Mouse (Mus musculus): ENCODE measurements around the gene Ric3. TPM values are rescaled to one million over a fixed set of nuclear protein-coding genes. Genes with fewer than 3 reads are reported as not detected.

Ric3 gene
- under 1 TPM; 0.36 to 0.70 TPM for total RNA-seq (2023)

DNA sequence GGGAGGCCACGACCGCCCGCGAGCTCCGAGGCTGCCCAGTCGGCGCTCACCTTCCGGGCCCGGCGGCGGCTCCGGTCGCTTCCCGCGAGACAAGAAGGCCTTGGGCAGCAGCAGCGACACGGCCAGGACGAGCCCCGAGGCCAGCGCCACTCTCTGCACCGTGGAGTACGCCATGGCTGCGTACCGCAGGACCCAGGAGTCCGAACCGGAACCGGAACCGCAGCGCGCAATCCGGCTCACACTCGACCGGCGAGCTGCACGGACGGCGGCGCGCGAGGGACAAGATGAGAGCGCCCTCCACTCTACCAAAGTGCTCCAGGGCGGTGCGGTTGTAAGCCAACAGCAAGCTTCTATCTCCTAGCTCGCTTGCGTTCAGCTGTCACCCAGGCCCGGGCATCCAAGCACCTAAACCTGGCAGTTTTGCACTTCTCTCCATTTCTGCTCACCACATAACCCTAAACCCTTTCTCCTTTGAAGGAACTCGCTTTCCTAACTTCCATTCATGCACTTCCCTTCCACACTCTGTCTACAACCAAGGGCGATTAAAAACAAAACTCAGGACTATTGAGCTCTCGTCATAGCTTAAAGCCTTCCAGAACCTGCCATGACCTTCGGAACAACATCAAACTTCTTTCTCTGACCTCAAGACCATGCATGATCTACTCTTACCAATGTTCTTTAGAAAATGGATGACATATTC is at the start of gene Ric3:
Ric3 (minus strand) TSS at position 219 of the 700 bp plus-strand sequence.

Other genes with a start within 250 kb of the Ric3 start
- gene Olfr516, start 232.8 kb downstream of the Ric3 start, total RNA-seq (2023), result not detected
- gene Olfr517, start 211.0 kb downstream of the Ric3 start, total RNA-seq (2023), result not detected
- not detected for gene Olfr518, start 198.3 kb downstream of the Ric3 start, total RNA-seq (2023)
- gene Olfr519, start 188.9 kb downstream of the Ric3 start, total RNA-seq (2023), result not detected
- 1 to 10 TPM; 3.9 to 5.3 TPM for gene Nlrp10, start 153.2 kb downstream of the Ric3 start, total RNA-seq (2023)
- gene Eif3f, start 148.9 kb downstream of the Ric3 start, total RNA-seq (2023), result 100 to 1,000 TPM; 252 to 278 TPM
- gene Tub, start 133.0 kb downstream of the Ric3 start, total RNA-seq (2023), result 1 to 10 TPM; 2.5 to 4.0 TPM
- gene Lmo1, start 91.9 kb upstream of the Ric3 start, total RNA-seq (2023), result not detected

Measured in B cell, adult 67 days (primary cell).